Mouse (Mus musculus) embryonic fibroblast, embryonic 13.5 days (primary cell): ENCODE data around the gene Rbms1.

Experiments used
- CTCF ChIP-seq: IDR thresholded peaks from 2 replicates; pipeline ENCODE4 v1.5.1; 2011; ENCODE audit warnings: mild to moderate bottlenecking, control low read depth, low read length, moderate library complexity, borderline replicate concordance; ENCODE audit not compliant: insufficient read depth
- POLR2A ChIP-seq: IDR thresholded peaks from 2 replicates; pipeline ENCODE4 v1.6.1; 2011; ENCODE audit warnings: low read depth, mild to moderate bottlenecking, control low read depth, low read length, moderate library complexity

- TF ChIP-seq CTCF (no peak), POLR2A (no peak; the same call in 1 of the 2 replicates)
Measured at GRCm38 (mm10) chr2:60881571-60882041, 81.4 kb downstream of the Rbms1 start.
